Mouse (Mus musculus) liver, embryonic 11.5 days (tissue): Measurements from ENCODE around the gene Capg. TPM values are rescaled to one million over a fixed set of nuclear protein-coding genes. Genes with fewer than 3 reads are reported as not detected.
A peak's percentile ranks its signal among the peaks of the same experiment; 100 is the strongest.

Source experiments
- ATAC-seq: fragments of 200-750 bp; cut with Nextera tagmentation; replicated peaks from 2 replicates; pipeline ENCODE4 v1.8.0; 2017; ENCODE audit warnings: moderate number of reproducible peaks, mild to moderate bottlenecking, moderate TSS enrichment, moderate library complexity; ENCODE audit not compliant: low FRiP score
- DNase-seq: peaks from one replicate; pipeline ENCODE4 v3.0.0-alpha.2; 2017; ENCODE audit warnings: low spot score
- H3K27ac ChIP-seq: fragments of 300-500 bp; sonication (generic); 2 replicates; pipeline ENCODE4 v1.5.1; 2014; ENCODE audit warnings: mild to moderate bottlenecking, low read depth, low read length, control low read depth
- H3K27me3 ChIP-seq: fragments of 300-500 bp; sonication (generic); replicated peaks from 2 replicates; pipeline ENCODE4 v1.6.1; 2014; ENCODE audit warnings: low read length, mixed read lengths; ENCODE audit not compliant: control insufficient read depth, insufficient read depth
- H3K36me3 ChIP-seq: fragments of 300-500 bp; sonication (generic); 2 replicates; pipeline ENCODE4 v1.6.1; 2014; ENCODE audit warnings: mild to moderate bottlenecking, low read length, moderate library complexity, mixed read lengths; ENCODE audit not compliant: control insufficient read depth, insufficient read depth
- H3K4me1 ChIP-seq: fragments of 300-500 bp; sonication (generic); replicated peaks from 2 replicates; pipeline ENCODE4 v1.6.1; 2014; ENCODE audit warnings: low read length, mixed read lengths; ENCODE audit not compliant: control insufficient read depth, insufficient read depth
- H3K4me2 ChIP-seq: fragments of 300-500 bp; sonication (generic); 2 replicates; pipeline ENCODE4 v1.6.1; 2014; ENCODE audit warnings: mild to moderate bottlenecking, control low read depth, moderate library complexity
- H3K4me3 ChIP-seq: fragments of 300-500 bp; sonication (generic); 2 replicates; pipeline ENCODE4 v1.5.1; 2014; ENCODE audit warnings: low read depth, low read length, control low read depth
- H3K9ac ChIP-seq: fragments of 300-500 bp; sonication (generic); 2 replicates; pipeline ENCODE4 v1.6.1; 2014; ENCODE audit warnings: low read depth, low read length, control low read depth
- H3K9me3 ChIP-seq: fragments of 300-500 bp; sonication (generic); 2 replicates; pipeline ENCODE4 v1.6.1; 2016; ENCODE audit warnings: low read length, inconsistent platforms, mixed read lengths; ENCODE audit not compliant: control insufficient read depth
- WGBS: fragments of 180-500 bp; shearing (Covaris S2); extraction: QIAGEN DNeasy Blood & Tissue Kit; methylation state at CpG from one replicate; pipeline ENCODE4 v1.1.7; 2014; 5-methylcytosine and 5-hydroxymethylcytosine counted together
- polyA plus RNA-seq: library from polyadenylated mRNA; unstranded; fragments of >200 nt; fragmentation: Nextera tagmentation; extraction: Ambion mirVana; gene quantifications from 2 replicates; pipeline ENCODE4 v1.2.1, GENCODE M21; 2014

The Capg gene
- polyA plus RNA-seq, 1 experiment from 2014 or later = 30.2 TPM

DNA sequence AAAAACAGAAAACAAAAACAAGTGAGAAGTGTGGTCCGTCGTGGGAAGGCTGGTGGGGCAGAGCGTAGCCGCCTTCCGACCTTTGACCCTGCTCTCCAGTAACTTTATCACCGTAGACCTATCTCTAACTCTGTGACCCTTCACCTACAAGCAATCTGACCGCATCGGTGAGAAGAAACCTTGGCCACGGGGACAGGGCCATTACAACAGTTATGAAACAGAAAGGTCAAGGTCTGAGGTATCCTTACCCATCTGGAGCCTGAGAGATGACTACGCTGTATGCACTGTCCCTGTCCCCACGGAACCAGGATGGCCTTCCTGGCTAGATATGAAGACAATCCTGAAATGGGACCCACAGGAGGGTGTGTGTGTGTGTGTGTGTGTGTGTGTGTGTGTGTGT lies 40.0 kb downstream of the Capg start:
- Histone ChIP-seq H3K36me3 (0 out of 2 replicates have a peak, but pooled peaks cover 2% of the 10 kb centered on the region), H3K4me3 (no peak overlapping the region), H3K9me3 (no peaks in the 10 kb centered on the region), H3K9ac (no peak overlapping the region), H3K27ac (no peak overlapping the region), H3K4me1 (no peaks in the 10 kb centered on the region), H3K4me2 (no peak overlapping the region), H3K27me3 (no peaks in the 10 kb centered on the region)
- DNase-seq (no peak), ATAC-seq (no peak)
- WGBS = 80% methylated on average over 11 of the region's 11 CpGs

DNA sequence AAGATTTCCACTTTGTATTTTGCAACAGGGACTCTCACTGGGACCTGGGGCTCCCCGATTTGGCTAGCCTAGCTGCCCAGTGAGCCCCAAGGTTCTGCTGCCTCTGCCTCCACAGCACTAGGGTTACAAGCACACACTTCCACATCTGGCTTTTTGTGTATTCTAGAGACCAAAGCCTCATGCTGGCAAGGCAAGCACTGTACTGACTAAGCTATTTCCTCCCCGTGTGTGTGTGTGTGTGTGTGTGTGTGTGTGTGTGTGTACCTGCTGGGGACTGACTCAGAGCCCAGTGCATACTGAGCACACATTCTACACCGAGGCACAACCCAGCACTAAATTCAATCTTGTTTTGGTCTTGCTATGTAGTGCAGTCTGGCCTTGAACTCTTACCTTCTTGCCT lies 42.5 kb downstream of the Capg start:
- no peak overlapping the region for H3K9ac ChIP-seq
- H3K36me3 ChIP-seq = 0 out of 2 replicates have a peak, but pooled peaks cover 2% of the 10 kb centered on the region
- no peak overlapping the region for H3K27ac ChIP-seq
- H3K4me2 ChIP-seq = no peak overlapping the region
- H3K27me3 ChIP-seq = no peaks in the 10 kb centered on the region
- H3K9me3 ChIP-seq = no peaks in the 10 kb centered on the region
- no peaks in the 10 kb centered on the region for H3K4me1 ChIP-seq
- WGBS = 75% methylated on average over 3 of the region's 3 CpGs
- no peak overlapping the region for H3K4me3 ChIP-seq
- ATAC-seq (no peak), DNase-seq (no peak)

DNA sequence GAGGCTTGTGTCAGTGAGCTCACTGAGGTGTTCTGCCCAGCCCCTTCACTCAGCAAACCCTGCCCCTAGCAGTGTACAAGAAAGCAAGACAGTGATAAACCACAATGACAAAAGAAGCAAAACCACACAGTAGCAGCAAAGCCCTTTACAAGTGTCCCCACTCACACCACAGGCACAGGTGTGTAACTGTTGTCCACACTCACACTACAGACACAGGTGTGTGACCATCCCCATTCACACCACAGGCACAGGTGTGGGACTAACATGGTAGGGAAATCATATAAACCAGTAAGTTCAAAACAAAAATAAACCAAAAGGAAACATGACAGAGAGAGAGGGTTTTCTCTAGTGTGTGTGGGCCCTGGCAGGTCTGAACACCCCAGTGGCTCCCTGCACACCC lies 44.1 kb downstream of the Capg start:
- H3K36me3 ChIP-seq = 0 out of 2 replicates have a peak, but pooled peaks cover 2% of the 10 kb centered on the region
- H3K9ac ChIP-seq = no peak overlapping the region
- H3K4me1 ChIP-seq = no peaks in the 10 kb centered on the region
- no peak overlapping the region for H3K4me2 ChIP-seq
- no peaks in the 10 kb centered on the region for H3K9me3 ChIP-seq
- no peaks in the 10 kb centered on the region for H3K27me3 ChIP-seq
- no peak for ATAC-seq
- H3K27ac ChIP-seq = no peak overlapping the region
- no peak overlapping the region for H3K4me3 ChIP-seq
- DNase-seq = no peak

DNA sequence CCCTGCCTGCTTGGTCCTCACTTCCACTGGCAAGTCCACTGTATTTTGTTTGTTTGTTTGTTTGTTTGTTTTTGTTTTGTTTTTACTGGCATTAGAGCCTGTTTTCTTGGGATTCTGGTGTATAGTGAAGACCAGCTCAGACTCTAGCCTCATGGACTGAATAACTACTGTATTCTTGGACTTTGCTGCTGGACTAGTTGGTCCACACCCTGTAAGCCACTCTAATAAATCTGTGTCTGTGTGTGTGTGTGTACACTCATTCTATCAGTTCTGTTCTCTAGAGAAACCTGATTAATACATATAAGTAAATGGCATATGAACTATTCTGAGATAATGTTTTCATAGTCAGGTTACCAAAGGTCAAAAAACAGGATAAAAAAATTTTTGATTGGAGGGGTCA lies 45.9 kb downstream of the Capg start:
- no peak overlapping the region for H3K9ac ChIP-seq
- ATAC-seq = no peak

DNA sequence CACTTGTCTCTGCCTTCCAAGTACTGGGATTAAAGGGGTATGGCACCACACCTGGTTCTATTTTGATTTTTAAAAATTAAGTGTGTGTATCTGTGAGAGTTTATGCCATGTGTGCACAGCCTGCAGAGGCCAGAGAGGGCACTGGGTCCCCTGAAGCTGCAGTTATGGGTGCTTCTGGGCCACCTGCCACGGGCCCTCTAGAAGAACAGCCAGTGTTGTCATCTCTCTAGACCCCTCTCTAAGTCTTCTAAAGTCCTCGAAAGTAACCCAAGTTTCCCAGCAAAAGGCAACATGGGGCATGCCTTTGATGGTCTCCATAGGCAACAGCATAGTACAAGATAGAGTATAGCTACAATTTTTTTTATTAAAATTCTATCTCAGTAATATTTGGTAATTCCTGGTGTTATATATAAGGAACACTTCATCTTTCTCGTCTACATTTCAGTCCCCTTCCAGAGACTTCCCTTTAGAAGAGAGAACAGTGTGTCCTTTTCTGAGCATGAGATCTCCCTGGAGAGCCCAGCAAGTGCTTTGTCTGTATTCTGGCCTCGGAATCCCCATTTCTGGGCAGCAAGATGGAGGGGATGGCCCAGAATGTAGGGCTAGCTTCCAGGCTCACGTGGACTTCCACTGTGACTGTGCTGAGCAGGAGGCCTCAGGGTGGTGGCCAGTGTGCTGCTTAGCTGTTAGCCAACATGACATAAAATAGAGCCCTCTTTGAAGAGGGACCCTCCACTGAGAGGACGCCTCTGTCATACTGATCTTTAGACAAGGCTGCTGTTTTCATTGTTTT lies 49.0 kb downstream of the Capg start:
- peaks cover 4% of the 10 kb centered on the region; the same call in 1 of the 2 replicates for H3K4me1 ChIP-seq
- DNase-seq = no peak
- no peaks in the 10 kb centered on the region for H3K9me3 ChIP-seq
- WGBS = 73% methylated on average over 6 of the region's 6 CpGs
- no peak overlapping the region for H3K4me2 ChIP-seq
- H3K27ac ChIP-seq = no peak overlapping the region
- H3K36me3 ChIP-seq = no peaks in the 10 kb centered on the region
- no peak overlapping the region for H3K9ac ChIP-seq
- no peak for ATAC-seq
- H3K27me3 ChIP-seq = no peaks in the 10 kb centered on the region
- no peak overlapping the region for H3K4me3 ChIP-seq

More for the DNA sequence above, 45.9 kb downstream of the Capg start:
- H3K4me3 ChIP-seq = no peak overlapping the region
- H3K9me3 ChIP-seq = no peaks in the 10 kb centered on the region
- H3K27me3 ChIP-seq = no peaks in the 10 kb centered on the region
- DNase-seq = no peak
- no peak overlapping the region for H3K27ac ChIP-seq
- H3K4me2 ChIP-seq = no peak overlapping the region
- no peaks in the 10 kb centered on the region for H3K36me3 ChIP-seq
- H3K4me1 ChIP-seq = no peaks in the 10 kb centered on the region

GRCm38 (mm10) chr6:72593914-72594313 lies 49.7 kb downstream of the Capg start:
- no peak for DNase-seq
- no peaks in the 10 kb centered on the region for H3K9me3 ChIP-seq
- no peak overlapping the region for H3K27ac ChIP-seq
- H3K4me3 ChIP-seq = no peak overlapping the region
- H3K9ac ChIP-seq = no peak overlapping the region
- H3K4me1 ChIP-seq = peaks cover 6% of the 10 kb centered on the region; the same call in 1 of the 2 replicates
- no peak for ATAC-seq
- H3K27me3 ChIP-seq = no peaks in the 10 kb centered on the region
- 68% methylated on average over 5 of the region's 5 CpGs for WGBS
- H3K36me3 ChIP-seq = no peaks in the 10 kb centered on the region
- H3K4me2 ChIP-seq = no peak overlapping the region

DNA sequence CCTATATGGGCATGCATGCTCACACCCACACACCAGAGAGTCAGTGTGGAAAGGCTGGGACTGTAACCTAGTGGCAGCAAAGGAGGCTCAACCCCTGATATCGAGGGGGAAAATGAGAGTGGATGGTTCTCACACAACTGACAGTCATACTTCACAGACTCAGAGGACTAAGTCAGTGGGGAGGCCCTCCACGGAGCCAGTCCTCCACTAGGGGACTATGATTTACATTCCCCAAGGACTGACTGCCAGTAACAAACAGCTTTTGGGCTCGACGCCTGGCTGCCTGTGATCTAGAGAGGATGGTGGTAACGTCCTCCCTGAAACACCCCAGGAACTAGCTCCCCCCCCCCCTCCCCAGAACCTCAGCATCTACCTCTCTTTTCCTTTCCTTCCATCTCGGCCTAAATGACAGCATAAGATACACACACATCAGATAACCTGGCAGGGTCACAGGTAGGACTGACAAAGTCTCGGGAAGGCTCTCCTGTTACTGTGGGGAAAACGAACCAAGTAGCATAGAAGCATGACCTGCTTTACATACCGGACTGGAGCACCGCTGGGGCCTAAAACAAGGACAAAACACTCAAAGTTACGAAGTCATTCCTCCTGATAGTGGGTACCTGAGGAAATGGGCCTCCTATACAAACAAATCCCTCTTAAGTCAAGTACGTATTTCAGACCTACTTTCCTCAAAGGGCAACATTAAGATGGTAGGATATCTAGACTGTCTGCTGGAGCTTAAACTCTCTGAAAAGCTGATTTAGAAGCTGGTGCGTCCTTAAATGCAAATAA lies 53.1 kb downstream of the Capg start:
- Histone ChIP-seq H3K4me2 (peak overlapping the region; percentile 87), H3K4me1 (peaks cover 10% of the 10 kb centered on the region; the same call in 1 of the 2 replicates), H3K9me3 (no peaks in the 10 kb centered on the region), H3K4me3 (peak overlapping the region; percentile 72), H3K27ac (no peak overlapping the region), H3K36me3 (no peaks in the 10 kb centered on the region), H3K27me3 (no peaks in the 10 kb centered on the region), H3K9ac (peak overlapping the region; percentile 81)
- DNase-seq = no peak
- WGBS = 60% methylated on average over 13 of the region's 13 CpGs
- no peak for ATAC-seq

GRCm38 (mm10) chr6:72597956-72598753 lies 54.0 kb downstream of the Capg start, which contains the start of the genes Elmod3 and Retsat:
Gene Elmod3 (minus strand): TSS chr6:72598413.
Gene Retsat (plus strand): TSS chr6:72598475.
- peaks cover 10% of the 10 kb centered on the region; the same call in 1 of the 2 replicates for H3K4me1 ChIP-seq
- peak within 1 kb of the TSS; percentile 87 for H3K4me2 ChIP-seq
- H3K9me3 ChIP-seq = no peaks in the 10 kb centered on the region
- peak; percentile 85 for ATAC-seq
- H3K36me3 ChIP-seq = no peaks in the 10 kb centered on the region
- peak within 1 kb of the TSS; percentile 66 for H3K27ac ChIP-seq
- WGBS = under 1% methylated on average over 38 of the region's 38 CpGs
- H3K9ac ChIP-seq = peak within 1 kb of the TSS; percentile 81
- peak within 1 kb of the TSS; percentile 72 for H3K4me3 ChIP-seq
- no peaks in the 10 kb centered on the region for H3K27me3 ChIP-seq
- DNase-seq = peak; percentile 86
